Mouse (Mus musculus) ES-Bruce4 (cell line): ENCODE data around the gene Rdx.

Experiments used
- CTCF ChIP-seq: IDR thresholded peaks from one replicate; pipeline ENCODE4 v1.8.1; 2011; ENCODE audit warnings: low read depth, low read length
- EP300 ChIP-seq: IDR thresholded peaks from 2 replicates; pipeline ENCODE4 v1.6.1; 2011; ENCODE audit warnings: low read depth, low read length; ENCODE audit not compliant: insufficient read depth
- POLR2A ChIP-seq: IDR thresholded peaks from one replicate; pipeline ENCODE4 v1.8.1; 2011; ENCODE audit warnings: low read length; ENCODE audit not compliant: insufficient read depth

DNA sequence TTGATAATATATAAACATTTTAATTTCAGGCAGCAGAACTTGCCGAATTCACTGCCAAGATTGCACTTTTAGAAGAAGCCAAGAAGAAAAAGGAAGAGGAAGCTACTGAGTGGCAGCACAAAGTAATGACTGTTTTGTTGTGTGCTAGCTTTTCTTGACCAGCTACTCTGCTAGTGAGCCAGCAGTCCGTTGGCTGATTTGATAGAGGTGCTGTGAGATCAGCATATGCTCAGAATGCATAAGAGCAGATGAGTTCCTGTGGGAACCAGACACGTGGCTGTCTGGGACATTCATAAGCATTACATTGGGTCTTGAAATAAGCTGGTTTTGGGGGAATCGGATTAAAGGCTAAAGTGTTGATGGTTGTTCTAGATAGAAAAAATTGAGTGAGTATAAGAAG is 35.4 kb downstream of the Rdx start:
- TF ChIP-seq CTCF: no peak
- no peak for TF ChIP-seq POLR2A
- TF ChIP-seq EP300: no peak
